Mouse (Mus musculus): ENCODE data around the gene Mstn. TPM values are rescaled to one million over a fixed set of nuclear protein-coding genes. Genes with fewer than 3 reads are reported as not detected.

The Mstn gene
- under 1 TPM; 0.26 to 0.40 TPM for total RNA-seq (2021)
- long read RNA-seq, experiment 1, result 0 reads
- long read RNA-seq, experiment 2, partial matches to known transcripts, result 0 of 1 reads
- long read RNA-seq, experiment 2, other reads (novel, unspliced or antisense), result 0 of 1 reads

DNA sequence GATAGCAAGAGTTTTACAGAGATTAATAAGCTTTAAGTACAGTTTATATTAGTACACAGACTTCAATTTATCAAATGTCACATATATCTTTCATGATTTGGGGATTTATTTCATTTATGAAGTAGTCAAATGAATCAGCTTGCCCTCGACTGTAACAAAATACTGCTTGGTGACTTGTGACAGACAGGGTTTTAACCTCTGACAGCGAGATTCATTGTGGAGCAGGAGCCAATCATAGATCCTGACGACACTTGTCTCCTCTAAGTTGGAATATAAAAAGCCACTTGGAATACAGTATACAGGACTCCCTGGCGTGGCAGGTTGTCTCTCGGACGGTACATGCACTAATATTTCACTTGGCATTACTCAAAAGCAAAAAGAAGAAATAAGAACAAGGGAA is at the start of gene Mstn:
TSS of gene Mstn (plus strand) at position 301 of the 400 bp plus-strand sequence.
- no peak for DNase-seq (ENCODE audit: low spot score in 2 of 2)

GRCm38 (mm10) chr1:53014716-53015115 is 46.7 kb upstream of the Mstn start:
- DNase-seq (ENCODE audit: low spot score in 2 of 2), result peak; percentile 8 to 26

DNA sequence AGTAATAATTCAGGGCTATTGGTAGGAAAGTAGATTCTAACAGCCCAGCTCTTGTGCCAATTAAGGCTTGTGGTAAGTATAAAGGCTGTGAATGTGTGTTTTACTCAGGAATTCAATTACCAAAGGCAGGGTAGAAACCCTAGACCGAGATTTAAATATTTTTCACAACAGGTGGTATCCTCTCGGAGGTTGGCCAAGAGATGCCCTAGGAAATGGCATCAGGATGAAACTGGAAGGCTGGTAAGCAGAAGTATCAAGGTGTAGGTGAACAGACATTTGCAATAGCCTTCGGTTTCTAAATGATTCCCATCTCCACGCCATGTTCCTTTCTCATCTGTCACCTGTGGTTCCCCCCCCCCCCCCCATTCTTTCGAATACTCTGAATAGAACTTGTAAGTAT is 45.8 kb upstream of the Mstn start:
- no peak for DNase-seq (ENCODE audit: low spot score in 2 of 2)

DNA sequence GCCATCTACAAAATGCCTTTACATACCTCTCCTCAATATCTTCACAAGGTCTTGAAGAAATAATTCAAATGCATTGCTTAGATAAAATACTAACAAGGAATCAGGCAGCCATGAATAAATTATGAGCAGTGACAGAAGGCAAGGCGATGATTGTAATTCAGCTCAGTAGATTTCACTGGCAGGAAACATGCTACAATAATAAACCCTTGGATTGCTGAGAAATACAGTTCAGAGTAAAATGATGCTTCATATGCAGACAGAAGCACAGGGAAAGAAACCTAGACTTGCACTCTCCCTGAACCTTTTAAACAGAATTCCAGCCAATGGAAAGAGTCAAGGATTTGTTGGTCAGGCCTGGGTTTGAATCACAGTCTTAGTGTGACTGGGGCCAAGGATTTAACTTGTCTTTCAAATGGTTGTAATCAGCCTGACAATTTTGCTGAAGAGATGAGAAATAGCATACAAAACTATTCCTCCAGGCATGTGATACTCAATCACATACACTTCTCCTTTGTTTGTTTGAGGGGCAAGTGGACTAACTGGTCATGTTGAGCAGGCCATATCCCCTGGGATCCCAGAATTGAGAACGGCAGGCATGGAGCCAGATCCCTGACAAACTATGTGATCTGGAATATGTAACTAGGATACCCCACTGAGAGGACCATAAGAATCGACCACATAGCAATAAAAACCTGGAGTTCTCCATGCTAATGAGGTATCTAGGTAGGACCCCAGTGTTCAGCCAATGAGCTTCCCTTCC is 42.5 kb upstream of the Mstn start:
- DNase-seq (ENCODE audit: low spot score in 2 of 2), result no peak

DNA sequence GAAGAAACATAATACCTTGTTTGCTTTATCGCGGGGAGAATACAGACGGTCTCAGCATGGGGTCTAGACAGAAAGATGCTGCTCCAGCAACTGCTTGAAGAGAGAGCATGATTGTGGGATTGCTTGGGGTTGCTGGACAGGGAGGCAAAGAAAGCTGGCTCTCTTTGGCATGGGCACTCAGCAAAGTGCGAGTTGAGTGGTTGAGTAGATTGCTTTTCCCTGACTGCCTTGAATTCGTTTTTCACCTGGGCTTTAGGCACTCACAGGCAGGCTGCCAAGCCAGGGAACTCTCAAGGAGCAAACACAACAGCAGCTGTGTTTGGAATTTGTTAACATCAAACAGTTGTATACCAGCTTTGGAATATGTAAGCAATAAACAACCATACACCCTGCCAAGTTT is 41.4 kb upstream of the Mstn start, which contains the start of gene 1700019D03Rik:
TSS of gene 1700019D03Rik (minus strand) at position 101 of the 400 bp plus-strand sequence.
- no peak for DNase-seq (ENCODE audit: low spot score in 2 of 2)

DNA sequence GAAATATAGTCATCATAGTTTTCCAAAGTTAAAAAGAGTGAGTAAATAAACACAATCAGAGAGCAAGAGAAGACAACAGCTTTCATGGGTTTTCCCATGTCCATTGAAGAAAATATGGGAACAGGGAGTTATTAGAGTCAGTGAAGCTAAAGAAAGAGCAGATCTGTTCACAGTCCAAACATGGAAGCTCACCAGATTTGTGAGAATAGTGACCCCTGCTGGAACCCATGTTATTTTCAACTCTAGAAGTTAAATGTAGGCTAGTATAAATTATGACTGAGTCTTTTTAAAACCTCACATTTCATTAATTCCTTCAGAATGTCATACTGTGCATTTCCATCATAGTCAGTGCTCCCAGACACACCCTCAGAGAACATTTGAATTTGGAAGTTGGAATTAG is 28.9 kb upstream of the Mstn start:
- DNase-seq (ENCODE audit: low spot score in 2 of 2), result peak; percentile 5 to 30

DNA sequence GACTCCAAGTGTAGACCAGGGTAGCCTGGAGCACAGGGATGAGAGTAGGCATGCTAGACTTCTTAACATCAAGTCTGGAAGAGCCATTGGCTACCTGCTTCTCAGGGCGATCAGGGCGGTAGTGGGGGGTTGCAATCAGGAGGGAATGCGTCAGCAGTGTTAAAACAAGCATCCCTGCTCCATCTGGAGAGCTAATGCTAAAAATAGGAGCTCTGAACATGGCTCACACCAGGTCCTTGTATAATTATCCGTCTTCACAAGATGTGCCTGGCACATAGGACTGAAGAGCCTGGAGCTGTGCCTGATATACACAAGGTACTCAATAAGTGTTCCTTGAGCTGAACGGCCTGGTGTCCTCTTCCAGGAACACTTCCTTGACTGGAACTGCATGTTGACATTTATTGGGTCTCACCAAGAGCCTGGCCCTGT is 24.0 kb upstream of the Mstn start:
- no peak for DNase-seq (ENCODE audit: low spot score in 2 of 2)

- no peak for DNase-seq (ENCODE audit: low spot score in 2 of 2)
Observed at GRCm38 (mm10) chr1:53049763-53050427, 11.5 kb upstream of the Mstn start.

GRCm38 (mm10) chr1:53053087-53054022 is 8.1 kb upstream of the Mstn start:
- peak; percentile 58 to 77 for DNase-seq (ENCODE audit: low spot score in 2 of 2)

DNA sequence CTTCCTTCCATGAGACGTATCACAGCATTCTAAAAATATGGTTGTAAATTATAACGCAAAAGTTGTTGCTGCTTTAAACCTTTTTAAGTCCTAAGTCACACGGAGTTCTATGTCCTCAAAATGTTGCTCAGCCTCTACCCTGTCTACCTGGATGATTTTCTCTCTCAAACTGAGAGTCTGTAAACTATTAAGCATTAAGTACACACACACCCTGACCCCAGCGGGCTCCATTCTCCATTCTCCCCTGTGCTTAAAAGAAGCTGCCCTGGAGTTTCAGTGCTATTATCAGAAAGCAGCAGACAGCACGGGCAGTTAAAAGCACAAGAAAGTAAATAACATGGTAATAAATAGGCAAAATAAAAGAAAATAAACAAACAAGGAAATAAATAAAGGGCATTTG is 2.3 kb upstream of the Mstn start:
- DNase-seq (ENCODE audit: low spot score in 2 of 2), result no peak

- DNase-seq (ENCODE audit: low spot score in 2 of 2), result no peak
Observed at GRCm38 (mm10) chr1:53060499-53060898, 941 bp upstream of the Mstn start.

GRCm38 (mm10) chr1:53061871-53062608 is 600 bp downstream of the Mstn start:
- peak; percentile 8 to 18 for DNase-seq (ENCODE audit: low spot score in 2 of 2)

DNA sequence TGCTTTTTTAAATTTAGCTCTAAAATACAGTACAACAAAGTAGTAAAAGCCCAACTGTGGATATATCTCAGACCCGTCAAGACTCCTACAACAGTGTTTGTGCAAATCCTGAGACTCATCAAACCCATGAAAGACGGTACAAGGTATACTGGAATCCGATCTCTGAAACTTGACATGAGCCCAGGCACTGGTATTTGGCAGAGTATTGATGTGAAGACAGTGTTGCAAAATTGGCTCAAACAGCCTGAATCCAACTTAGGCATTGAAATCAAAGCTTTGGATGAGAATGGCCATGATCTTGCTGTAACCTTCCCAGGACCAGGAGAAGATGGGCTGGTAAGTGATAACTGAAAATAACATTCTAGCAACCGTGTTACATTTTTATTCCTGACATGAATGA is 2.5 kb downstream of the Mstn start:
- DNase-seq (ENCODE audit: low spot score in 2 of 2), result no peak

GRCm38 (mm10) chr1:53069726-53070514 is 8.5 kb downstream of the Mstn start:
- DNase-seq (ENCODE audit: low spot score in 2 of 2), result no peak

DNA sequence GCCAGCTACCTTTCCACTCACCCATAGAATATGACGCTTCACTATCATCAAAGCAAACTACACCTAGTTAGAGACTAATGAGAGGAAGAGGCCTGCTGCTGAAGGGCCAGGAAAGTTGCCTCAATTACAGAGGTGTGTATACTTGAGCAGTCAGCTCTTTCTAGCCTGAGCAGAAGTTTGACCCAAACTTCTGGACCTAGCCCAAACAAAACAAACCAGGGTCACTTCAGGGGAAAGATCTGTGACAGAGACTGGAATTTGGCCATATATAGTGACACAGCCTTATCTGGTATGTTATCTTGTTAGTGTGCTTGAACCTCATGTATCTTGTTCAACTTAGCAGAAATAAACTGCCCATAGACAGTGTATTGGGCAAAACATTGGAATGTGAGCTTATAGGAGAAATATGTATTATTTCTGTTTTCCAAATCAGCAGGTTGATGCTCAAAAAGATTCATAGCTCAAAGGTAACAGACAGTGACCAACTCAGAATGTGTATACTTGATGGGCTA is 9.3 kb downstream of the Mstn start:
- no peak for DNase-seq (ENCODE audit: low spot score in 2 of 2)

- no peak for DNase-seq (ENCODE audit: low spot score in 2 of 2)
Observed at GRCm38 (mm10) chr1:53076656-53077055, 15.2 kb downstream of the Mstn start.

GRCm38 (mm10) chr1:53079876-53080275 is 18.4 kb downstream of the Mstn start:
- no peak for DNase-seq (ENCODE audit: low spot score in 2 of 2)

- DNase-seq (ENCODE audit: low spot score in 2 of 2), result no peak
Observed at GRCm38 (mm10) chr1:53080603-53081002, 19.2 kb downstream of the Mstn start.

DNA sequence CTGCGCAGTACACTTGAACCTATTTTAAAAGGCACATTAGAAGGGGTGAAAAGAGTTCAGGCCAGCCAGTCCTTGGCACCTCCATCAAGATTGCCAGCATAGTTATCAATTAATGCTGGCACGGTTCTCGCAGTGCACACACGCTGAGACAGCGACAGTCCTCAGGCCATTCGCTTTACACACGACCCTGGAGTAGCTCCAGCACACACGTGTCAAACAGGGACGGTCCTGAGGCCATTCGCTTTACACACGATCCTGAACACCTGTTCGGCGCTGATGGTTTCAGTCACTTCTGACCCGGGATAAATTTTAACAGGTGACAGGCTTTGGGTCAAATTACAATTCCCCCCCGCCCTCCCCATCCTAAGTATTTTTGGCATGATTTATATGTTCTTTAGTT is 23.8 kb downstream of the Mstn start:
- no peak for DNase-seq (ENCODE audit: low spot score in 2 of 2)

DNA sequence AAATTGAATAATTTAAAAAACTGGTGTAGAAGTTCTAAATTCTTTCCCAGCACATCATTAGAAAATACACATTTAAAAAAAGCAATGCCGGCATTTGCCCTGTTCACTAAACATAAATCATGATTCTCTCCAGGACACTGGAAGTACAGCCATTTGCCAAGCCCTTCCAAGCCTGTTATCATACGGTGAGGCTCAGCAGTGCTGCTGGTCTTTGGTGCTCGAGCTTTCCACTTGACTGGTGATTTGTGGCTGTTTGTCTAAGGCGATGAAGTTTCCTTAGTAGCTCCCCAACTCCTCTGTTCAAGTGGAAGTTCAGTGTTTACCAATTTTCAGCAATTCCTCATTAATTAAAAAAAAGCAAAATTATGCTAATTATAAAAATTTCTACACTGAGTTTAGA is 24.6 kb downstream of the Mstn start:
- DNase-seq (ENCODE audit: low spot score in 2 of 2), result no peak
